Mouse (Mus musculus): ENCODE data around the gene Scrg1. TPM values are rescaled to one million over a fixed set of nuclear protein-coding genes. Genes with fewer than 3 reads are reported as not detected.

Gene Scrg1
- total and polyA plus RNA-seq, 3 experiments = not detected

DNA sequence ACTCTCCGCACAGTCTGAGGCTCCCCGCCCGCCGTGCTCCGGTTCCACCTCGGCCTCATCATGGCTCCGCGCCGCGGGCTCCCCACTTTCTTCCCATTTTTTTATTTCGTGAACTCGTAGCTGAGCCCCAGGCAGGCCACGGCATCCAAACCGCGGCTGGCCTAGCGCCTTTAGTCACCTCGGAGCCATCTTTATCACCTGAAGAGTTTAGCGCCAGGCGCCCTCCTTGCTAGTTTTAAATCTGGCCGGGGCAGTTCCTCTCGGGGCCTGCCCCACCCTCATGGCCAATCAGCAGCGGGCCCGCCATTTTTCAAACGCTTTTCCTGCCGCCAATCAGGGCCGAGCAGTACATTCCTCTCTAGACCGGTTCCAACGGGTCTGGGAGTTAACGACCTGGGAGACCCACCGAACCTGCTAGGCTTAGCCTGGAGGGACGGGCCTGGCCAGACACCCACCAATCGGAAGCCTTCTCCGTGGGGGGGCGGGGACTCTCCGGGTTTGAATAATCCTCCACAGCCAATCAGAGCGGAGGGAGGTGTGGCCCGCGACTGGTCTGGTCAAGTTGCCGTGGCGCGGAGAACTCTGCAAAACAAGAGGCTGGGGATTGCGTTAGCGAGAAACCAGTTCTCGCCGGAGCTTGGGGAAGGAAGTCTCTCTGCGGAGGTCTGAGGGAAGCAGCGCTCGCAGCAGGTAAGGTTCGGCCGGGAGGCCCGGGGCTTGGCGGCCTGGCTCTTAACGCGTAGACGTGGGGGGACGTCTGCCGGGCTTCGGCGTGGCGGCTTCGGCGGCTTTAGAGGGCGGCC, 55.8 kb downstream of the Scrg1 start, which contains the start of gene Hmgb2:
TSS of gene Hmgb2 (plus strand) at position 592 of the 803 bp plus-strand sequence.
- Histone ChIP-seq H3K9ac (ENCODE audit: insufficient read depth, low read depth) (peak within 1 kb of the TSS; percentile 100), H3K4me3 (replicated peaks in 1 of 3; ENCODE audit: low read depth in 2 of 3, low read length in 2 of 3, poor library complexity in 1 of 3) (peak within 1 kb of the TSS; percentile 88 to 90 (median 88)), H3K79me2 (replicated peaks; ENCODE audit: control insufficient read depth, extremely low read depth, insufficient read depth, poor library complexity, severe bottlenecking) (peaks cover 23% of the 10 kb centered on the region), H3K36me3 (replicated peaks in 1 of 2; ENCODE audit: control insufficient read depth in 1 of 2, insufficient read depth in 1 of 2, low read length in 1 of 2) (peaks cover 21 to 31% of the 10 kb centered on the region in 2 experiments), H3K4me1 (ENCODE audit: control insufficient read depth in 1 of 2, insufficient read depth in 2 of 2) (peaks cover 2 to 16% of the 10 kb centered on the region in 2 experiments; a peak in 2 of 4 replicates), H3K27ac (ENCODE audit: insufficient read depth, low read depth) (peak within 1 kb of the TSS; percentile 85), H3K27me3 (replicated peaks) (no peaks in the 10 kb centered on the region), H3K4me2 (ENCODE audit: insufficient read depth, low read depth, poor library complexity, severe bottlenecking) (peak within 1 kb of the TSS; percentile 91), H3K9me3 (replicated peaks; ENCODE audit: low read length) (no peaks in the 10 kb centered on the region)
- peak; percentile 99 for DNase-seq (ENCODE audit: extremely low read depth)
- in situ Hi-C loops (cut with MboI; ENCODE audit: low pct_ligation_motif_present, low pct_unique_long_range_greater_than_20kb, low sequenced_read_pairs) = no loop called here
- peak; percentile 88 for TF ChIP-seq POLR2A (IDR thresholded peaks at IDR 0.05; ENCODE audit: low read depth, low read length)
- TF ChIP-seq MXI1 (IDR thresholded peaks at IDR 0.05; ENCODE audit: low read depth, low read length) = peak; percentile 77; the same call in 1 of the 2 replicates
- TF ChIP-seq TCF12 (IDR thresholded peaks at IDR 0.05; ENCODE audit: low read depth, low read length) = peak; percentile 69
- peak; percentile 73 for TF ChIP-seq CHD2 (IDR thresholded peaks at IDR 0.05; ENCODE audit: low read length)
- TF ChIP-seq NELFE (IDR thresholded peaks at IDR 0.05; ENCODE audit: low read depth, low read length) = peak; percentile 90
- no peak for TF ChIP-seq ZNF384 (IDR thresholded peaks at IDR 0.05; ENCODE audit: low read depth, low read length)
- TF ChIP-seq UBTF (IDR thresholded peaks at IDR 0.05; ENCODE audit: low read depth, low read length) = no peak
- TF ChIP-seq MEF2A (IDR thresholded peaks at IDR 0.05; ENCODE audit: borderline replicate concordance, low read depth, low read length) = peak; percentile 39; the same call in 1 of the 2 replicates
- TF ChIP-seq EP300 (IDR thresholded peaks at IDR 0.05; ENCODE audit: low read length) = no peak
- TF ChIP-seq SIN3A (IDR thresholded peaks at IDR 0.05; ENCODE audit: low read length) = peak; percentile 88
- TF ChIP-seq ETS1 (conservative IDR thresholded peaks at IDR 0.05; ENCODE audit: low read depth, low read length) = no peak; the same call in 1 of the 2 replicates
- no peak for TF ChIP-seq CTCF (conservative IDR thresholded peaks at IDR 0.05 in 1 of 2, IDR thresholded peaks at IDR 0.05 in 1 of 2; ENCODE audit: low read depth in 2 of 2, low read length in 2 of 2)
- TF ChIP-seq KAT2A (IDR thresholded peaks at IDR 0.05; ENCODE audit: insufficient replicate concordance, low read length) = 0 out of 2 replicates have a peak, but pooled peaks have one; percentile 67
- TF ChIP-seq ELF1 (IDR thresholded peaks at IDR 0.05; ENCODE audit: low read depth, low read length) = peak; percentile 51
- no peak for TF ChIP-seq USF1 (IDR thresholded peaks at IDR 0.05; ENCODE audit: low read depth, low read length)
- TF ChIP-seq IRF4 (IDR thresholded peaks at IDR 0.05; ENCODE audit: low read depth, low read length) = peak; percentile 57; the same call in 1 of the 2 replicates
- TF ChIP-seq ZKSCAN1 (IDR thresholded peaks at IDR 0.05; ENCODE audit: borderline replicate concordance, low read depth, low read length) = no peak
- no peak for TF ChIP-seq SMC3 (IDR thresholded peaks at IDR 0.05; ENCODE audit: low read depth, low read length)
- TF ChIP-seq E2F4 (IDR thresholded peaks at IDR 0.05; ENCODE audit: insufficient replicate concordance, low read depth, low read length) = peak; percentile 96
- peak; percentile 88; the same call in 1 of the 2 replicates for TF ChIP-seq POLR2AphosphoS2 (IDR thresholded peaks at IDR 0.05; ENCODE audit: low read depth, low read length)
- peak; percentile 81 for TF ChIP-seq ZMIZ1 (IDR thresholded peaks at IDR 0.05; ENCODE audit: low read depth, low read length)
- TF ChIP-seq GABPA (IDR thresholded peaks at IDR 0.05; ENCODE audit: insufficient replicate concordance, low read depth, low read length) = no peak
- peak; percentile 66; the same call in 1 of the 2 replicates for TF ChIP-seq HCFC1 (IDR thresholded peaks at IDR 0.05; ENCODE audit: low read depth, low read length)
- TF ChIP-seq BHLHE40 (IDR thresholded peaks at IDR 0.05; ENCODE audit: low read depth, low read length) = no peak
- no peak for TF ChIP-seq NRF1 (IDR thresholded peaks at IDR 0.05; ENCODE audit: low read depth, low read length)
- TF ChIP-seq JUN (IDR thresholded peaks at IDR 0.05; ENCODE audit: insufficient read depth, low read depth, low read length) = no peak
- TF ChIP-seq JUND (conservative IDR thresholded peaks at IDR 0.05; ENCODE audit: low read depth, low read length) = no peak
- no peak for TF ChIP-seq ZC3H11A (IDR thresholded peaks at IDR 0.05; ENCODE audit: low read depth, low read length)
- no peak for TF ChIP-seq RAD21 (IDR thresholded peaks at IDR 0.05; ENCODE audit: low read depth, low read length)
- no peak for TF ChIP-seq RCOR1 (conservative IDR thresholded peaks at IDR 0.05; ENCODE audit: low read depth, low read length)
- TF ChIP-seq MAZ (IDR thresholded peaks at IDR 0.05; ENCODE audit: low read depth, low read length) = peak; percentile 27; the same call in 1 of the 2 replicates
- TF ChIP-seq MAFK (IDR thresholded peaks at IDR 0.05; ENCODE audit: insufficient replicate concordance, low read length) = no peak
- TF ChIP-seq USF2 (conservative IDR thresholded peaks at IDR 0.05; ENCODE audit: low read depth, low read length) = no peak
- no peak for TF ChIP-seq MAX (IDR thresholded peaks at IDR 0.05; ENCODE audit: low read length)
- TF ChIP-seq TBP (conservative IDR thresholded peaks at IDR 0.05; ENCODE audit: low read depth, low read length) = peak; percentile 70
- no peak for TF ChIP-seq CHD1 (IDR thresholded peaks at IDR 0.05; ENCODE audit: low read depth, low read length)
- TF ChIP-seq MYC (IDR thresholded peaks at IDR 0.05; ENCODE audit: low read depth, low read length) = peak; percentile 47; the same call in 1 of the 2 replicates
- TF ChIP-seq PAX5 (IDR thresholded peaks at IDR 0.05; ENCODE audit: low read length) = no peak
- dilution Hi-C loops (cut with MboI; ENCODE audit: extremely low pct_ligation_motif_present, extremely low pct_unique_long_range_greater_than_20kb, low sequenced_read_pairs) = no loop called here
